Mouse (Mus musculus) macrophage (primary cell): ENCODE data around the gene Ccdc6. TPM values are rescaled to one million over a fixed set of nuclear protein-coding genes. Genes with fewer than 3 reads are reported as not detected.

Experiments
- H3K27ac ChIP-seq: fragments of 350-480 bp; formaldehyde crosslinking; 2 replicates; pipeline ENCODE4 v1.9.0; 2021
- H3K36me3 ChIP-seq: fragments of 350-480 bp; formaldehyde crosslinking; 2 replicates; pipeline ENCODE4 v1.9.0; 2021; ENCODE audit errors: inconsistent target
- H3K4me3 ChIP-seq: fragments of 350-480 bp; formaldehyde crosslinking; 2 replicates; pipeline ENCODE4 v1.9.0; 2021; ENCODE audit errors: inconsistent target
- H3K79me2 ChIP-seq: fragments of 350-480 bp; formaldehyde crosslinking; 2 replicates; pipeline ENCODE4 v1.9.0; 2021; ENCODE audit errors: inconsistent target
- WGBS: methylation state at CpG from one replicate; pipeline ENCODE4 v1.1.7; 2026; ENCODE audit warnings: inconsistent platforms; ENCODE audit not compliant: missing documents; 5-methylcytosine and 5-hydroxymethylcytosine counted together
- polyA plus RNA-seq: library from polyadenylated mRNA; stranded (reverse); fragments of 250-400 nt; gene quantifications from 3 replicates; pipeline ENCODE4 v1.2.4, GENCODE M21; 2018; ENCODE audit warnings: inconsistent platforms

The Ccdc6 gene
- polyA plus RNA-seq, 1 experiment from 2014 or later, result 18.7 TPM

- Histone ChIP-seq H3K36me3 (no peaks in the 10 kb centered on the region), H3K27ac (no peak overlapping the region), H3K79me2 (peaks cover 81% of the 10 kb centered on the region; the same call in 1 of the 2 replicates), H3K4me3 (no peak overlapping the region)
- WGBS, result 82% methylated on average over 6 of the region's 6 CpGs
These were observed 35.8 kb downstream of the Ccdc6 start for GRCm38 (mm10) chr10:70132714-70133113.

GRCm38 (mm10) chr10:70133188-70133587 is 36.3 kb downstream of the Ccdc6 start:
- peaks cover 81% of the 10 kb centered on the region; the same call in 1 of the 2 replicates for H3K79me2 ChIP-seq
- H3K27ac ChIP-seq, result no peak overlapping the region
- no peaks in the 10 kb centered on the region for H3K36me3 ChIP-seq
- no peak overlapping the region for H3K4me3 ChIP-seq
- WGBS, result 61% methylated on average over 6 of the region's 6 CpGs

DNA sequence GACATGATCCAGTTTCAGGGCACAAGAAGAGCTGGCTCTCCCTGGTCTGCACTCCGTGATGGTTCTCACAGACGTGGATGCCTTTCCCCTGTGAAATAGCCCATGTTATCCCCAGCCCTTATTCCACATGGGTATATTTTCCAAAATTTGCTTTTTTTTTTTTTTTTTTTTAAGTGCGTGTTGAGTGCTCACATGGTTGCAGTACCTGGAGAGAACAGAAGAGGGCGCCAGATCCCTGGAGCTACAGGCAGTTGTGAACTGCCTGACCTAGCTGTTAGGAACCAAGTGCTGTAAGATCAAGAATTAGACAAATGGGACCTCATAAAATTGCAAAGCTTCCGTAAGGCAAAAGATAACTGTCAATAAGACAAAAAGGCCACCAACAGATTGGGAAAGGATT is 38.8 kb downstream of the Ccdc6 start:
- Histone ChIP-seq H3K36me3 (no peaks in the 10 kb centered on the region), H3K79me2 (peaks cover 81% of the 10 kb centered on the region; the same call in 1 of the 2 replicates), H3K27ac (no peak overlapping the region), H3K4me3 (no peak overlapping the region)
- 93% methylated on average over 5 of the region's 5 CpGs for WGBS

- Histone ChIP-seq H3K4me3 (no peak overlapping the region), H3K27ac (no peak overlapping the region), H3K36me3 (peaks cover 4% of the 10 kb centered on the region), H3K79me2 (peaks cover 76% of the 10 kb centered on the region; the same call in 1 of the 2 replicates)
- 93% methylated on average over 7 of the region's 7 CpGs for WGBS
These were observed 40.7 kb downstream of the Ccdc6 start for GRCm38 (mm10) chr10:70137652-70138051.

GRCm38 (mm10) chr10:70138150-70138549 is 41.2 kb downstream of the Ccdc6 start:
- Histone ChIP-seq H3K4me3 (no peak overlapping the region), H3K36me3 (peaks cover 9% of the 10 kb centered on the region), H3K79me2 (peaks cover 71% of the 10 kb centered on the region; the same call in 1 of the 2 replicates), H3K27ac (no peak overlapping the region)
- WGBS, result 83% methylated on average over 6 of the region's 8 CpGs

DNA sequence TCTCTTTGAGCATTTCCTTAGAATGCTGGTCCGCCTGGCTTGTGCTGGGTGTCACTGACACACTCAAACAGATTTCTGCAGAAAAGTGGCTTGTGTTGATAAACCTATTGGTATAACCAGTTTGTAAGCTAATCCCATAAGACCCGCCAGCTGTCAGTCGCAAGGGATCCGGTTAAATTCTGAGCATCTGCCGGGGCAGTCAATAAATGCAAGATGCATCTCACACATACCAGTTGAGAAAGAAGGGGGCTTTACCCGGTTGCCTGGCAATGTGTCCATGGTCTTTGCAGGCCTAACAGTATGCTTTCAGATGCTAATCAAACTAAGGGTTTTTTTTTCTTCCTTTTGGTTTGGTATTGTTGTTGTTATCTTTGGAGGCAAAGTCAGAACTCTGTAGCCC is 42.4 kb downstream of the Ccdc6 start:
- WGBS, result 97% methylated on average over 6 of the region's 6 CpGs
- peaks cover 20% of the 10 kb centered on the region for H3K36me3 ChIP-seq
- H3K79me2 ChIP-seq, result peaks cover 59% of the 10 kb centered on the region; the same call in 1 of the 2 replicates
- H3K4me3 ChIP-seq, result no peak overlapping the region
- H3K27ac ChIP-seq, result no peak overlapping the region

- H3K79me2 ChIP-seq, result peaks cover 48% of the 10 kb centered on the region; the same call in 1 of the 2 replicates
- H3K4me3 ChIP-seq, result no peak overlapping the region
- peaks cover 28% of the 10 kb centered on the region for H3K36me3 ChIP-seq
- WGBS, result 100% methylated on average over 12 of the region's 12 CpGs
- no peak overlapping the region for H3K27ac ChIP-seq
These were observed 43.5 kb downstream of the Ccdc6 start for GRCm38 (mm10) chr10:70140414-70140813.

DNA sequence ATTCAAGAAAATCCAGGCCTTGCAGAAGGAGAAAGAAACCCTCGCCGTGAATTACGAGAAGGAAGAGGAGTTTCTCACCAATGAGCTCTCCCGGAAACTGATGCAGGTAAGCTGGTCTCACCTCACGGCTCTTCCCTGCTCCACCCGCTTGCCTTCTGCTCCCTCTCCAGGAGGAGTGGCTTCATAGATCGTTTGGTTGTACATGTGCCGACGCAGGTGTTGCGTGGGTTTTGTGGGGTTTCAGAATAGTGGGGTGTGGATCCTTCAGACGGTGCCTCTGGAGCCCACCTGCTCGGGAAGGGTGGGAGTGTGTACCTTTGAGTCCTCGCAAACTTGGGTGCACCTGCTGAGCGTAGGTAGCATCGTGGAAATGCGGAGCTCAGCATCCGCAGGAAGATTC is 45.7 kb downstream of the Ccdc6 start:
- no peak overlapping the region for H3K27ac ChIP-seq
- no peak overlapping the region for H3K4me3 ChIP-seq
- 95% methylated on average over 17 of the region's 17 CpGs for WGBS
- peaks cover 39% of the 10 kb centered on the region for H3K36me3 ChIP-seq
- peaks cover 44% of the 10 kb centered on the region; the same call in 1 of the 2 replicates for H3K79me2 ChIP-seq

DNA sequence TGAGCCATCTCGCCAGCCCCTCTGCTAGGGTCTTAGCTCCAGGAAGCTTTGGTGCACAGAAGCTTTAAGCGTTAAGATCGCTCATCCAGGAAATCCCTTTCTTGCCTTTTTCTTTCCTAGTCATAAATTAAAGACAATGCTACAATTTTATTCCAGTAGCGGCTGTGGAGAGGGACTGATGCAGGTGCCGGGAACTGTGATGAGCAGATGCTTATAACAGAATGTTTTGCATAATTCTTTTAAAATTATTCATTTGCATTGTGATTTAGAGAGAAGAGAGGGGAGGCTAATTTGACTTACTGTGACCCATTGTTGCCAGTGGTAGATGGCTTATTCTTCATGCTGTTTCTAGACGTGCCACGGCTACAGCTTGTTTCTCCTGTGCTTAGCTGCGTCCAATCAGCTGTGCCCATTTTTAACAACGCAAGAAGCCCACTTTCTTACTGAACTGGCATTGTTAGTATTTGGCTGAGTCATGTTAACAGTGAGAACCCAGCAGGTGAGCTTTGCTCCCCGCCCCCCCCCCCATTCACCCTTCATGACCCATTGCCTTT is 47.2 kb downstream of the Ccdc6 start:
- Histone ChIP-seq H3K4me3 (no peak overlapping the region), H3K36me3 (peaks cover 45% of the 10 kb centered on the region), H3K27ac (no peak overlapping the region), H3K79me2 (peaks cover 29% of the 10 kb centered on the region; the same call in 1 of the 2 replicates)
- WGBS, result 98% methylated on average over 9 of the region's 10 CpGs

DNA sequence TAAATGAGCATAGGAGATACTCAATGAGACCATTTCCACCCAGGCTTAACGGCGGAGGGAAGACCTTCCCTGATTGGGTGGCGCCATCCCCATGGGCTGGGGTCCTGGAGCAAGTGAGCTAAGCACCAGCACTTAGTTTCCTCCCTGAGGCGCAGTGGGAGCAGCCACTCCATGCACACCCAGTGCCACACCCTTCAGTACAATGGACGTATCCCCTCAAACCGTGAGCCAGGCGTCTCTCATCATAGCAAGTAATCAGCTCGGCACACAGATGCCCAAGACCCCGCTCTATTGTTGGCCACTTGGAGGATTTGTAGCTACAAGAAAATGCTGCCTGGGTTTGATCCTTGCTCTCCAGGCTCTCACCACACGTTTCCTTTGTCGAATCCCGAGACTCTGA is 49.0 kb downstream of the Ccdc6 start:
- Histone ChIP-seq H3K27ac (no peak overlapping the region), H3K4me3 (no peak overlapping the region), H3K79me2 (peaks cover 11% of the 10 kb centered on the region; the same call in 1 of the 2 replicates), H3K36me3 (peaks cover 60% of the 10 kb centered on the region)
- WGBS, result 95% methylated on average over 11 of the region's 12 CpGs

DNA sequence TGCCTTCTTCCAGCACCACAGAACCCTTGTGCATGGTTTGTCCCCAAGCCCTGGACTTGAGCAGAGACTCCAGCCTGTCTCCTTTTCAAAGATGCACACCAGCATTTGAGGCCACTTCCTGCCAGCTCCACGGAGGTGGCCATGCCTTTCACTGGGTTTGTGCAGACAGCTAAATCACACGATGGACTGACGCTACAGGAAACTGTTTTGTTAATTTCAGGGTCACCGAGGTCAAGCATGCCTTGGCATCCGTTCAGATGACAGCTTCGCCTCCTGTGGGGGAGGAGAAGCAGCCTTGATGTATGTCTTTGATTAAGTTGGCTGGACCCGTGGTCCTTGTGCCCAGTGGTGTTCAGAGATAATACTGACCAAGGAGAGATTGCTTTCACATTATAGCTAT is 52.2 kb downstream of the Ccdc6 start:
- H3K79me2 ChIP-seq, result no peaks in the 10 kb centered on the region
- WGBS, result 55% methylated on average over 7 of the region's 7 CpGs
- H3K4me3 ChIP-seq, result no peak overlapping the region
- H3K27ac ChIP-seq, result no peak overlapping the region
- H3K36me3 ChIP-seq, result peaks cover 68% of the 10 kb centered on the region

GRCm38 (mm10) chr10:70150301-70150700 is 53.4 kb downstream of the Ccdc6 start:
- H3K4me3 ChIP-seq, result no peak overlapping the region
- no peak overlapping the region for H3K27ac ChIP-seq
- H3K79me2 ChIP-seq, result no peaks in the 10 kb centered on the region
- peaks cover 71% of the 10 kb centered on the region for H3K36me3 ChIP-seq
- WGBS, result 97% methylated on average over 4 of the region's 4 CpGs

DNA sequence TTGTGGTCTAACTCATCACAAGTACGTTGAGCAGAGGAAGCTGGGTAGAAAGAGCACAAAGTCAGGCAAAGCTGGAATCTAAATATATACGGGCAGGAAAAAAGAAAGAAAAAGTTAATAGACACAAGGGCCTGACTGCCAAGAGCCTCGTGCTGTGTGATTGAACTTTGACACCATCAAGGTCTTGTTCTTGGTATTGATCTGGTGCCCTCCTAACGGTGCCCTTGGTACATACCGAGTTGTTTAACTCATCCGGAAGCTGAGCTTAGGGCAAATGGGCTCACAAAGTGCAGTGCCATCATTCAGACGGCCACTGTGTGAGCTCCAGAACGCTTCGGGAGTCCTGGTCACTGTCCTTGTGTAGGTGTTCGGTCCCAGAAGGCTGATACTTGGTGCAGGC is 54.2 kb downstream of the Ccdc6 start:
- Histone ChIP-seq H3K79me2 (no peaks in the 10 kb centered on the region), H3K4me3 (no peak overlapping the region), H3K36me3 (peaks cover 72% of the 10 kb centered on the region), H3K27ac (no peak overlapping the region)
- WGBS, result 96% methylated on average over 10 of the region's 10 CpGs

GRCm38 (mm10) chr10:70152190-70152743 is 55.3 kb downstream of the Ccdc6 start:
- 53% methylated on average over 12 of the region's 12 CpGs for WGBS
- Histone ChIP-seq H3K79me2 (no peaks in the 10 kb centered on the region), H3K4me3 (no peak overlapping the region), H3K27ac (no peak overlapping the region), H3K36me3 (peaks cover 81% of the 10 kb centered on the region)

DNA sequence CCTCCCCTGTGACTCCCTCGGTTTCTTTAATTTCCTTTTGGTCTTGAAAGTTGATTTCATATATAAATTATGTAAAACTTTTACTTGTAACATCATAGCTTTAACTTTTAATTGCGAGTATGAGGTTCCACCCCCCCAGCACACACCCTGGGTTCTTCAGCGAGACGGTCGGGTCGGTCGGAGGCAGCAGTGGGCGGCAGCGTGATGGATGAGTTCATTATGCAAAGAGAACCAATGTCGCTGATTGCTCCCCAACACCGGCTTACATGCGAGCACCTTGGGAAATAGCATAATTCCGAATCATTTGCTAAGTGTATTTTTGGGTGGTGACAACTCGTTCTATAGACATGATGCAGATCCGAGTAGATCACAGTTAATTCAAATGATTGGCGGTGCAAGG is 56.9 kb downstream of the Ccdc6 start:
- 95% methylated on average over 16 of the region's 16 CpGs for WGBS
- H3K36me3 ChIP-seq, result peaks cover 75% of the 10 kb centered on the region

More for the DNA sequence above, 56.9 kb downstream of the Ccdc6 start:
- H3K4me3 ChIP-seq, result no peak overlapping the region
- no peaks in the 10 kb centered on the region for H3K79me2 ChIP-seq
- no peak overlapping the region for H3K27ac ChIP-seq
